Mouse (Mus musculus) kidney, adult 9 months (tissue): Measurements from ENCODE around the gene Olfr524.

Source experiments
- DNase-seq: peaks from one replicate; pipeline ENCODE4 v3.0.0; 2022

The Olfr524 gene

DNA sequence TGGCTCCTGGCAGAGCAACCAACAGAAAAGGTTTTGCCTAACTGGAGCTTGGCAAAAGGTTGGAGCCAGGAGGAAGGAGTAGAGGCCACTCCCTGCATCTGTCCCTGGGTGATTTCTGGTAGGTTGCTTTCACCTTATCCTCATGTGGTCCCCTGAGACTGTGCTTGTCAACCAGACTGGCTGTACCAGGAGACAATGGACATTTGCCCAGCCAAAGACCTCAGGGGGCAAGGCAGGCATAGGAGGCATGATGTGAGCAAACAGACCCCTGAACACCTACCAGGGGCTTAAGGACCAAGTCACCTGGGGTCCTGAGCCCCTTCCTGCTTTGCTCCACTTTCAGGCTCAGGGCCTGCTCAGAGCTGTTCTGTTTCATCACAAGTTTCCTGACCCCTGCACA lies at the start of gene Olfr524:
Olfr524 (minus strand) TSS at position 101 of the 400 bp plus-strand sequence.
- no peak for DNase-seq

DNA sequence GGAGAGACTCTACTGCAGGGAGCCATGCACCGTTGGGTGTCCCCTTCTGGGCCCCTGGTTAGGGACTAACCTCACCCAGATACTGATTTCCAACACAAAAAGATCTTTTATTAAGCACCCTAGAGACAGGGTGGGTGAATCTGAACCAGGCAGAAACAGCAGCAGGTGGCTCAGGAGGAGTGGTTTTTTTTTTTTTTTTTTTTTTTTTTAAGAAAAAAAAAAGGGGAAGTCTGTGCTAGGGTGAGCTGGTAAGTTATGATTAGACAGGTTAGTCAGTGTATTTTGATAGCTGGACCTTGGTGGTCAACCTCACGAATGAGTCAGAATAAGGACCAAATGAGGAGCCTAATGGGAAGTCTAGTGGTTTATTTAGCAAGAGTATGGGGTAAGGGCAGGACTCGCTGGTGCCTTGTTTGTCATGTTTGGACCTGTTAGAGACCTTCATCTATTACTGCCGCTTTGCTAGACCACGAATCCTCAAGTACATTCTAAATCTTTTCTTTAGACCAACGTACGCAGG lies 48.1 kb upstream of the Olfr524 start:
- DNase-seq, result no peak

DNA sequence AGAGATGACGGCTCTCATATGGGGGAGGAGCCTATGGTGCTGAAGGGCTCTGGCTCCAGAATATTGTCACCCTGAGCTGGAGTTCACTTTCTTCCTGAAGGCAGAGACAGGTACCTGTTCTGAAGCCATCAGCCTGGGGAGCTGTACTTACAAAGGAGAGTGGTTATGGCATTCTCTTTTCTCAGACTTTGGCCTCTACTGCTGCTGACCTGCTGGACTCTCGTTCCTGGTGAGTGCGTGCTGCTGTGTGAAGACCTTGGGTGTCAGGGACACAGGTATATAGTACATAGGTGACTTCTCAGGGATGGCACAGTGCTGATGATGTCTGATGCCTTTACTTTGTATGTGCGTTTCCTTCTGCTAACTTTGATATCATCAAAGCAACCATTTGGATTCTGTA lies 41.5 kb upstream of the Olfr524 start, which contains the start of gene 5830411N06Rik:
5830411N06Rik (plus strand) TSS at position 69 of the 400 bp plus-strand sequence.
- DNase-seq, result peak; percentile 62

DNA sequence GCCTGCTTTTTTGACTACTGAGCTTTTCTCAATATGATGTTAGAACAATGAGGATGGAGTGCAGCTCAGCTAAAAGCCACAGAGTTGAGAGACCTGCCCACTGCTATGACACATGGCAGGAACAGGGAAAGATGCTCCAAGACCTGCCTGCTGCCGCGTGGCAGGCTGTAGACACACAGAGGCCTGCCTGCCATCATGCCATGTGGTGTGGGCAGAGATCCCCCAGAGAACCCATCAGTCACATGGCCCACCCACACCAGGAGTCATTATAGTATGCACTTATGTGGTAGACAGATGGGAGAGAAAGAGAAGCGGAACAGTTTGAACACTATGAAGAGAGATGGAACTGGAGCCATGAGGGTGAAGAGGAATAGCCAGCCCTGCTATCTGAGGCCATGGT lies 27.9 kb upstream of the Olfr524 start:
- DNase-seq, result no peak

DNA sequence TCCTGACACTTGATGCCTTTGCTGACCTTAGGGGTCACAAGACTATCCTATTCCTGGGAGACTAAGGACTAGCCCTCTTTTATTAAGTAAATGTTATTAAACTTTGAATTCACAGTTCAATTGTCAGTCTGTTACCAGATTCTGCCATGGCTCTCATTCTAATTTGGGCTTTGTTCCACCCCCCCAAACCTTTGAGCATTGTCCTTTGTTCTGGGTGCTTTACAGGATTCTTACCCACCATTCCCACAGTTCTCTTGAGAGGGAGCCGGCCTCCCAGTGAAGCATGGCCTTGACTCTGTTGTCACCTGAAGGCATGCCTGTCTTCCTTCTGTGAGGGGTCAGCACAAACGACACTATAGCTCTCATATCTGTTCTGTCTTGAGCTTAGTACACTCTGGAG lies 25.3 kb upstream of the Olfr524 start:
- no peak for DNase-seq

DNA sequence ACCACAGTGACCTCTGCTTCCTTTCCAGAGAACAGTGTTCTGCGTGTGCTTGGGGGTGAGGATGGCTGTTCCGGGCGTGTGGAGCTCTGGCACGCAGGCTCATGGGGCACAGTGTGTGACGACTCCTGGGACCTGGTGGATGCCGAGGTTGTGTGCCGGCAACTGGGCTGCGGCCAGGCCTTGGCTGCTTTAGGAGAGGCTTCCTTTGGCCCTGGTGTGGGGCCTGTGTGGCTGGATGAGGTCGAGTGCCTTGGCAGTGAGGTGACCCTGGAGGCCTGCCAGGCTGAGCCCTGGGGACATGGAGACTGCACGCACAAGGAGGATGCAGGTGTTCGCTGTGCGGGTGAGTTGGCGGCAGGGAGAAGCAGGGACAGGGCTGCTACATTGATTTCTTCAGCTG lies 22.7 kb upstream of the Olfr524 start:
- peak; percentile 74 for DNase-seq

DNA sequence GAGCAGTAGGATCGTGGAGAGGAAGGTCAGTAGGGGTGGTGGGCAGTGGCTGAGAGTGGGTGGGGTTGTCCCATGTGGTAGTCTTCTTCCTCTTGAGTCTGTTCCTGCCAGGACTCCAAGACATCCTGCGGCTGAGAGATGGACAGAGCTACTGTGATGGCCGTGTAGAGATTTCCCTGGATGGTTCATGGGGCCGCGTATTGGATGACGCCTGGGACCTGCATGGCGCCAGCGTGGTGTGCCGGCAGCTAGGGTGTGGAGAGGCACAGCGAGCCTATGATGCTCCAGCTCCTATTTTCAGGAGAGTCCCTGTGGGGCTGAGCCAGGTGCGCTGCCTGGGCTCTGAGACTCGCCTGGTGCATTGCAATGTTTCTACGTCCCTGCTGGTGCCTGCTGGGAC lies 18.4 kb upstream of the Olfr524 start:
- no peak for DNase-seq

DNA sequence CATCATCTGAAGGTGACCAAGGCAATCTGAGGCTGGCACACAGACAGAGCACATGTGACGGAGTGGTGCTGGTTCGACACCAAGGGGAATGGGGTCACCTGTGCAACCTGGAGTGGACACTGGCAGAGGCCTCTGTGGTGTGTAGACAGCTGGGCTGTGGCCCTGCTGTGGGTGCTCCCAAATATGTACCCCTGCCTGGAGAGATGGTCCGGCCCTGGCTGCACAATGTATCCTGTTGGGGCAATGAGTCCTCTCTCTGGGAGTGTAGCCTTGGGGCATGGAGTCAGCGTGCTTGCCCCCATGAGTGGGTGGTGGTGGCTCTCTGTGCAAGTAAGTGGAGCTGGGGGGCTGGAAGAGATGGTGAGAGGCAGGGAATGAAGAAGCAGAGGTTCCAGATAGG lies 14.6 kb upstream of the Olfr524 start:
- DNase-seq, result no peak

DNA sequence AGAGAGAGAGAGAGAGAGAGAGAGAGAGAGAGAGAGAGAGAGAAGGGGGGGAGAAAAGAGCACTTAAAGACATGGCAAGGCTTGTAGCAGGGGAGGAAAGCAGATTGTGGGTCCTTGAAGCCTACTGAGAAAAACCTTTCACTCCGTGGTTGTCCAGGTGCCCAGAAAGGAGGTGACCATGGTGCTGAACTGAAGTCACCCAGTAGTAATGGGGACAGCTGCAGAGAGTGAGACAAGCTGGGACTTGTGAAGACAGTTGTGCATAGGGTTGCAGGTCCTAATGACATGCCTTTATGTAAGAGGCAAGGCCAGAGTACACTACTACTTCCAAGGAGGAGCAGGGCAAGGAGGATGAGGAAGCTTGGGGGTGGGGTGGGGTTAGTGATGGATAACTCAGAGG lies 13.5 kb upstream of the Olfr524 start:
- DNase-seq, result peak; percentile 4

DNA sequence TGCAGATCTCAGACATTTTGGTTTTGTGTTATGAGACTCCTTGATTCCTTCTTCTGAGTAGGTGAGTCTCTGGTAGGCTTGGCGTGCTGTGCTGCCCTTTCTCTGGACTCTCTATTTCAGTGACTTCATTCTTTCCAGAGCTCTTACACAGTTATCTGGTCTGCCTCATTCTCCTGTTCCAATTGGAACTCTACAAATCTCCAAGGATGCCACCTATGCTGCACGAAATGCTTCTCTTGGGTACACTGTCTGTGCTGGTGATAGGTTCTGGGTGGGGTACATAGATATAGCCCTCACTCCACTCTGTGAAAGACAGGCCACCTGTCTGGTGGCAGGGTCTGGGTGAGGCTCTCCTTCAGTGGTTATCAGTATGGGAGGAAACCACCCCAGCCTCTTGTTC lies 12.2 kb upstream of the Olfr524 start, which contains the start of gene Cd163l1:
Cd163l1 (plus strand) TSS at position 301 of the 400 bp plus-strand sequence.
- DNase-seq, result no peak

DNA sequence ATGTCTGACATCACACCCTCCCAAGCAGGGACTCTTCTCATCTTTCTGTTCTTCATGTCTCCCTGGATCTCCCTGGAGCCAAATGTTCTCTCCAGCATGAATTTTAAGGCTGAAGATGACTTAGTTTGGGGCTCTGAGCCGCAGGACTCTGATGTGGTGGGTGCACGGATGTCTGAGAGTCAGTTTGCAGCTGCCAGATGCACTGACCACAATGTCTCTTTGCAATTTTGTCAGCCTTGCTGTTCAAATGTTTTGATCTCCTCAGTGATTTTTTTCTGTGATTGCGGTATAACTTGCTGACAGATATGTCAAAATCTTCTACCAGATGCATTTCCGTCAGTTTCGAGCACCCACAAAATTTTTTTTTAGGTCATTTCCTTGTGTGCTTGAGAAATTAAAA lies 8.1 kb upstream of the Olfr524 start:
- no peak for DNase-seq

DNA sequence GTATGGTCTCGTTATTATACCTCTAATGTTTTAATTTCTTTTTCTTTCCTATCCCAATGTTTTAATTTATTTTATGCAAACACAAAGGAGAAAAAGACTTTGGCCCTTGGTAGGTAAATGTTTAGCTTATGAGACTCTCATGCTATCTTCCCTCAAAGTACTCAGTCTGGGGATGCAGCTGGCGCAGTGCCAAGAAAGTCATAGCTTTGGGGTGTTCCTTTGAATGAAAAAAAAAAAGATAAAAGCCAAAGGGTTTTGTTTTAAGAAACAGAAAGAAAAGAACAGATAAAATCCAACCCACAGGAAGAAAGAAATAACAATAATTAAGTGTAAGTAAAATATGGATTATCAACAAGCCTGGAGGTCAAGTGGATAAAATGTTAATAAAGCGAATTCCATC lies 2.9 kb upstream of the Olfr524 start:
- DNase-seq, result peak; percentile 13

DNA sequence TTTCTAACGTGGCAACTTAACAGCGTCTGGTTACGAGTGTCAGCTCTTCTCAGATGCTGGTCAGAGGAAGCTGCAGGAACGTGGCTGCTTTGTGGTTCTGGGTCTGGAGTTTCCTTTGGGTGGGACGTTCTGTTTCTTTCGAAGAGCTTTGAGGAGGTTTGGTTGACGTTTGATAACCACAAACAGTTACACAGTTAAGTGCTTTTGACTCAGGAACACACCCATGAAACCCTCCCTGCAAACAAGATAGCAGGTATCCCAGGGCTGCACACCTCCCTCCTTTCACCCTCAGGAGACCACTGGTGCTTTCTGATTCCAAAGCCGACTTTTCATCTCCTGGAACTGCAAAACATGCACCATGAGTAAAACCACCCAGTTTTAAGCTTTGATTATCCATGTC lies 2.4 kb upstream of the Olfr524 start:
- no peak for DNase-seq

DNA sequence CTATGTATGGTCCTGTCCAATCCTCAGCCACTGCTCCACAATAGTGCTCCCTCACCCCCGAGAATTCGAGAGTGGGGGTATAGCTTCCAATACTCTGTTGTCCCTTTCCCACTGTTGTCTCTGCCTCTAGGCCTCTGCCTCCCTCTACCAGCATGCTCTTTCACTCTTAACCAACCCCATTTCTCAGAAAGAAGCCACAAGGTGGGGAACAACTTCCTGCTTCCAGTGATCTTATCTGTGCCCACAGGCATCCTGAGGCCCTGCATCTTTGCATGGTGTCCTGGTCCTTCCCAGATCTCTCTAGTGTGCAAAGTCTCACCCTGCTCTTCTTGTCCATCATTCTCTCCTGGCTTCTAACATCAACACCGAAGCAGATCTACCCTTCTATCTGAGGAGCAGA lies 1.1 kb upstream of the Olfr524 start:
- DNase-seq, result no peak

DNA sequence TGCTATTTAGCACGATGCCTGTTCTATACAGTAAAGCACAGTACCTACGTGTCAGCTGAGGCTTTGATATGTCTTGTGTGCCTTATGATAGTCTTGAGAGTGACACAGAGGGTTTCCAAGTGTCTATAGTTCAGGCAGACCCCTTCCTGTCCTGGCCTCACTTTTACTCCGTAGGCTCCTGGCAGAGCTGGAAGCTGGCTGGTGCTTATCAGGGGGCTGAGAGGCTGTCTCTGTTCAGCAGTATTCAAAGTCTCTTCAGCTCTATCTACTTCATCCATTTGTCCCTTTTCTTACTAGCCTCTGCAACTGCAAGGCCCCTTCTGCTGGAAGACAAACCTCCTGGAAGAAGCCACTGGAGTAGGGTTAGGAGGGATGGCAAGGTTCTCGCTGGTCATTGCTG lies 4.7 kb downstream of the Olfr524 start:
- no peak for DNase-seq

DNA sequence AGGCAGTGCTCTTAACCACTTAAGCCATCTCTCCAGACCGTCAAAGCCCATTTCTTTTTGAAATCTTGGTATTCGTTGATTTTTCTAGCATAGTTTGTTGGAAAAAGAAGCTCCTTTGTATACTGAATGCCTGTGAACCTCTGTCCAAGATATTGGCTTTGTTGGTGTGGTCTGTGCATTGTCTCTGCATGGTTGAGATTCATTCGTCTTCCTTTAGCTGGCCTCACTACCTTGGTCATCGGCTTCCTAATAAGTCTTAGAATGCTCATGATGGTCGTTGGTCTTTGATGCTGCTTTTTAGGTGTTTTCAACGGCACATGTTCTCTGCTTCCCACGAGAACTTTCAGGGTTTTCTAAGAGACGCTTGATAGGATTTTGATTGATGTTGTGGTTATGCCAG lies 9.8 kb downstream of the Olfr524 start:
- no peak for DNase-seq

DNA sequence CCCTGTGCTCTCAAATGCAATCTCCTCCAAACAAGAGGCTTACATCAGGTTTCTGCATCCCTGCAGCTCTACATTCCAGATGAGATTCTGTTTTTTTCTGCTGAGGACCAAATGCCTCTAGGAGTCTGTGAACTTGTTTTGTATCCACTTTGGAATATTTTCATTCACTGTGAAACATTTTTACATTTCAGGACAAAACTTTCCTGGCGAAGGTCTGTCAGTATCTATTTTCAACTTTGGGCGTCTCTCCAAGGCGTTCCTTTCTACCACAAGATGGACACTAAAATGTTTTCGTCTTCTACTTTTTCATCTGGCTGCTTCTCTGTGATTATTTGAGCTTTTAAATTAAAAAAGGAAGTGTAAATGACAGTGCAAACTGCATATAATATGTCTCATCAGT lies 11.7 kb downstream of the Olfr524 start:
- DNase-seq, result no peak

DNA sequence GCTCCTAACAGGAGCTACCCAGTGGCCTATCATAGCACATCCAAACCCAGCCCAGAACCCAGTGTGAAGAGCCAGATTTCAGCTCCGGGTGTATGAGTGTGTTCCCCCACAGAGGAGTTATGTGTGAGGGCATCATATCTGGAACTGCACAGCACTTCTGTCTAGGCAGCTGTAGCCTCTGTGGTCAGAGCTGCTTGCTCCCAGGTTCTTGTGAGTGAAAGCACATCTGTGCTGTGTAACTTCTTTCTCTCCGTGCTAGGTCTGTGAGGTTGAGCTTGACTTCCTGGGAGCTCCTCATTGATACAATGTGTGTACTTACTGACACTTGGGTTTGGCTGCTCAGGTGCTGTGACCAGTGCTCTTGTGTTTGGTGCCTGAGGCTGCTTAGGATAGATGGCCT lies 12.9 kb downstream of the Olfr524 start:
- DNase-seq, result no peak

DNA sequence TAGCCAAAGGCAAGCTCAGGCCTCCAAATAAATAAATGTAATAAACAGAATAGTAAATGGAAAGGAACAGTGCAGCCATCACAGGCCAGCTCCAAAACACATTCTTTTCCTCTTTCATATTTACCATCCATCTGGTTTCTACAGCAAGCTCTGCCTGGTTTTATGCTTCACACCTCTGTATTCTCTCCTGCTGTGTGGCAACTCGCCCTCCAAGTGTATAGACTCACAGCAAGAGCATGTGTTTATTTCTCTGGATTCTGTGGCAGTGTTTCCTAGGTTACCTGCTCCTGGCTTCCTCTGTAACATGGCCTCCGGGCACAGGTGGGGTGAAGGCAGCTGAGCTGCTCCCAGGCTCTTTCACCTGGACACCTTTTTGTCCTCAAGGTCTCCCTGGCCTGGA lies 13.3 kb downstream of the Olfr524 start:
- DNase-seq, result no peak

DNA sequence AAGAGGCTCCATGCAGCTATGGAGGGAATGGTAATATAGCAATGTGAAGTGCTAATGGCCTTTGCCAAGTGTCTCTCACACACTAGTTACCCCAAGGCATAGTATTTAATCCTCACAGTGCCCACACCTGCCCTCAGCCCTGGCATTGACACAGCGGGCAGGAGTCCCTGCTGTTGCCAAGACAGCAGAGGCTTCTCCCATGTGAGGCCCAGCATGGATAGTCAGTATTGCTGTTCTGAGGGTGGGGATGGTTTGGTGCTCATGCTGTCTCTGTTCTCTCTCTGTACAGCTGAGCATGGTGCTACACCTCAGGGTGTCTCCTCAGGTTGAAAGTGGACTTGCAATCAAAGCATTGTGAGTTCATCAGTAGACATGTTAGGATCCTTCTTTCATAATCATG lies 15.3 kb downstream of the Olfr524 start:
- DNase-seq, result no peak

DNA sequence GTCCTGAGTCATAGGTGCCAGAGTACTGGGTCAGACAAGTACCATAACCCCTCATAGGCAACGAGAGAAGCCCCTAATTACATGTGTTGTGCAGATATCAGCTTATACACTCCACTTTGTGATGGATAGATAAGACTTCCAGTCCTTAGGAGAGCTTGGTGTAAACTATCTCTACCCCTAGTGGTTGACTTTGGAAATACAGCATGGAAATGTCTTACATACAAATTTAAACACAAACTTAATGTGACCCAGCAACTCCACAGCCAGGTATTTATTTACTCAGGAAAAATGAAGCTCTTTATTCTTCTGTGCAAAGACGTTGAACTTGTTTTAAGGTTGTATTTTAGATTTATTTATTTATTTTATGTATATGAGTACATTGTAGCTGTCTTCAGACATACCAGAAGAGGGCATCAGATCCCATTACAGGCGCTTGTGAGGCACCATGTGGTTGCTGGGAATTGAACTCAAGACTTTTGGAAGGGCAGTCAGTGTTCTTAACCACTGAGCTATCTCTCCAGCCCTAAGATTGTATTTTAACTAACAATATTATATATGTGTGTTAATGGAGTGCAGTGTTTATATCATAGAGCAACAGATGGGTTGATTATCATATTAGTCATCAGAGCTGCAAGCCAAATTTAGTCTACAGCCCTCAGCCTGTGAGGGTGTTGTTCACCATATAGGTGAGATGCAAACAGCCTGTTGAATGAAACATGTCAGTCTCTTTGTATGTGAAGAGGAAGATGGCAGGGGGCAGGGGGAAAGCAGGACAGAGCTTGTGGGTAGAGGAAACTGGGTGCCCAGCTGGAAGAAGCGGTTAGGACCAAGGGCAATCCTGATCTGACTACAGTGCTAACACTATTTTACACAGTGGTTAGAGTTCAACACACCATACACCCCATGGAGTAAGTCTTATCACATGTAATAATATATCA lies 17.1 kb downstream of the Olfr524 start:
- DNase-seq, result no peak

DNA sequence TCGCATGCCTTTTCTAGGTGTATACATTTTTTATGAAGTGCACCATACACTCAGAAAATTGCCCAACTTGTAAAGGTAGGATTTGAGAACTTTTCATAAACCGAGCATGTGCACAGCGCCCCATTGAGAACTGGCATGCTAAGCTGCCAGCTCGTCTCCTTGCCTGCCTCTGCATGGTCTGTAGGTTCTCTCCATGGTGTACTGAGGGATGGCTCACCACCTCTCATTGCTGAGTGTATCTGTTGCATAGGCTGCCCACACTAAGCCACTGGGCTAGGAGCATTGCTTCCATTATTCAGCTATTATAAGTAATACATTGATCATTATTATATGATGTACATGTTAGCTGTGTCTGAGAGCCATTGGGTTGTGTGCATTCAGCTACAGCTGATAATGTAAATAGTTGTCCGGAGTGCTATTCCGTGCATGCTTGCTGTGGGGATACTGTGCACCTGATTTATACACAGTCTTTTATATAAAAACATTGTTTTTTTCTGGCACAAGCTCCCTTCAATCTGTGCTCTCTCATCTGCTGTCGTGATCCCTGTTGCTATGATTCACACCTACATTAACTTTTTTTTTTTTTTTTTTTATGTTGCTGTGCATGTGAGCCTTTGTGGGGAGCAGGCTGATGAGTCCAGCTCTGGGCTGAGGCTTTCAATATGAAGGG lies 17.9 kb downstream of the Olfr524 start:
- DNase-seq, result no peak

DNA sequence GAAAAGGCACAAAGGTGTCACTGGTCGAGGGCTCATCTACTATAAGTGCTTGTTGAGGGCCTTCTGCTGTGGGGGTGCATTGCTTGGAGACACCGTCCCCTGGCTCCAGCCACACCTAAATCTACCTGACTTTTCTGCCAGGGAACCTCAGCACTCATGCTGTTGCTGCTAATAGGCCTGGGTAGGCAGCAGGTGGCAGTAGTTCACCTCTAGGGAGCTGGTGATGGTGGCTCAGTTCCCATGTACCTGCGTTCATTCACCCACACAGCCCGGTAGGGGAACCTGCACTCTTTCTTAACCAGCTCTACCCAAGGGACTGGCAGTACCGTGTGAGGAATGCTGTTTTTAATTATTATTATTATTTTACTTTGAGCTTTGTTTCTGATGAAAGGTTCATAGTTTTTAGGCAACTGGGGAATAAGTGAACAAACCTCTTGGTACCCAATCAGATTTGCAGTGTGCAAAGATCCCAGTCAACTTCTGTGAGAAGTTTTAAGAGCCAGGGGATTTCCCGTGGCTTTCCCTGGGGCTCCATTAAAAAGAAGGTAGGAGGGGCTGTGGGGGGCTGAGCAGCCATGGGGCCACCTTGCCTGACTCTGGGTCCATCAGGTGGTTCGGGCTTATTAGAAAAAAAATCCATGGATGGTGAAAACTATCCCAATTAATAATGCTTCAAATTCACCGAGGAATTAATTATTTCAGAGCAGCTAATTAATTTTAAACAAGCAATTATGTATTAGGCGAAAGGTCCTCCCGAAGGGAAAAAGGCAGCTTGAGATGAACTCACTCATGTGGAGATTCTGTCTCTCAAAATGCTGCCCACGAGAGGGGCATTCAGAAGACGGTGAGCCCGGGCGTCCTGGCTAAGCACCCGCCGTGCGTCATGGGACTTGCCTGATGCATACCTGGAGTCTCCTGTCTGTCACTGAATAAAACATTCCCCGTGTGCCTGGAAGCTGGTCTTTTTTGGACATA lies 18.8 kb downstream of the Olfr524 start:
- DNase-seq, result peak; percentile 91
